18 mouse cellular contexts compared by ENCODE assay signal in the genomic region with DNA sequence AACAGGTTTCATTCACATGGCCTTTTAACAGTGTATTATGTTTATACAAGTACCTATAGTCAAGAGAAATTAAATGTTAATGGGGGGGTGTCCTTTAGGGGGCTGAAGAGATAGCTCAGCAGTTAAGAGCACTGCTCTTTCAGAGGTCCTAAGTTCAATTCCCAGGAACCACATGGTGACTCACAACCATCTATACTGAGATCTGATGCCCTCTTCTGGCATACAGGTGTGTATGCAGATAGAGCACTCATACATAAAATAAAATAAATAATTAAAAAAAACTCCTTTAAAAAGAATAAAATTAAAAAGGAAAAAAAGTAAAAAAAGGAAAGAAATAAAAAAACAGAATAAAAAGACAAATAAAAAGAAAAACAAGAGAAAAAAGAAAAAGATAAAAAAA.
A peak's percentile ranks its signal among the peaks of the same experiment; 100 is the strongest.
DNase-seq lines count a peak whose midpoint lies in the region; ATAC-seq and TF ChIP-seq lines count a peak whose summit lies in the region.
"Had no signal": no experiment of that assay in that cellular context is flagged by ENCODE, and none has a peak within 500 bp of the region (broad histone marks: within the 10 kb centered on the region; RNA-seq: fewer than 3 reads in every experiment).

No protein-coding gene starts in this region.

- TF ChIP-seq EP300 in CH12.LX (IDR thresholded peaks at IDR 0.05; ENCODE audit: low read length) = no peak
- TF ChIP-seq EP300 in stomach, postnatal 0 days (optimal IDR thresholded peaks at IDR 0.05) = no peak

- no peak for ATAC-seq in intestine, postnatal 0 days
- ATAC-seq in intestine, embryonic 16.5 days = no peak
- no peak for ATAC-seq in midbrain, postnatal 0 days (ENCODE audit: low FRiP score)
- no peak for ATAC-seq in midbrain, embryonic 15.5 days (replicated peaks)
- no peak for ATAC-seq in stomach, postnatal 0 days (ENCODE audit: low FRiP score, low TSS enrichment)
- ATAC-seq in midbrain, embryonic 13.5 days = no peak
- ATAC-seq: forebrain, embryonic 13.5 days had no signal

- no peaks in the 10 kb centered on the region for H3K27me3 ChIP-seq in intestine, postnatal 0 days (replicated peaks; ENCODE audit: control insufficient read depth, insufficient read depth, low read length)
- H3K27me3 ChIP-seq in intestine, embryonic 16.5 days (replicated peaks; ENCODE audit: control insufficient read depth, insufficient read depth, low read length) = no peaks in the 10 kb centered on the region
- no peaks in the 10 kb centered on the region for H3K27me3 ChIP-seq in midbrain, postnatal 0 days (ENCODE audit: insufficient read depth, low read length)
- H3K27me3 ChIP-seq in midbrain, embryonic 15.5 days (replicated peaks) = no peaks in the 10 kb centered on the region
- no peaks in the 10 kb centered on the region for H3K27me3 ChIP-seq in CH12.LX (replicated peaks)
- no peaks in the 10 kb centered on the region for H3K27me3 ChIP-seq in stomach, postnatal 0 days (ENCODE audit: control insufficient read depth, insufficient read depth, low read length)
- H3K27me3 ChIP-seq in midbrain, embryonic 13.5 days = no peaks in the 10 kb centered on the region
- H3K27me3 ChIP-seq: forebrain, embryonic 13.5 days; heart, embryonic 15.5 days; hindbrain, embryonic 13.5 days; megakaryocyte, embryonic 14.5 days; neural tube, embryonic 15.5 days had no signal

- H3K4me1 ChIP-seq in intestine, postnatal 0 days (replicated peaks; ENCODE audit: control insufficient read depth, insufficient read depth, low read length) = peaks cover 4% of the 10 kb centered on the region; the same call in 1 of the 2 replicates
- peaks cover 3% of the 10 kb centered on the region; the same call in 1 of the 2 replicates for H3K4me1 ChIP-seq in intestine, embryonic 16.5 days (ENCODE audit: control insufficient read depth, insufficient read depth, low read length)
- H3K4me1 ChIP-seq in midbrain, postnatal 0 days (ENCODE audit: insufficient read depth, low read length) = no peaks in the 10 kb centered on the region
- H3K4me1 ChIP-seq in midbrain, embryonic 15.5 days = 0 out of 2 replicates have a peak, but pooled peaks cover 6% of the 10 kb centered on the region
- H3K4me1 ChIP-seq in CH12.LX (ENCODE audit: control insufficient read depth in 1 of 2, insufficient read depth in 2 of 2) = peaks cover 0 to 7% of the 10 kb centered on the region in 2 experiments; a peak in 1 of 4 replicates
- H3K4me1 ChIP-seq in stomach, postnatal 0 days (replicated peaks; ENCODE audit: control insufficient read depth, insufficient read depth) = no peaks in the 10 kb centered on the region
- H3K4me1 ChIP-seq in midbrain, embryonic 13.5 days (replicated peaks) = peaks cover 12% of the 10 kb centered on the region
- H3K4me1 ChIP-seq: hindbrain, embryonic 13.5 days; megakaryocyte, embryonic 14.5 days; neural tube, embryonic 15.5 days had no signal

- dilution Hi-C loops in CH12.LX (cut with MboI; ENCODE audit: extremely low pct_ligation_motif_present, extremely low pct_unique_long_range_greater_than_20kb, low sequenced_read_pairs) = no loop called here

- no peak overlapping the region for H3K27ac ChIP-seq in intestine, postnatal 0 days (ENCODE audit: low read depth, low read length)
- H3K27ac ChIP-seq in intestine, embryonic 16.5 days (ENCODE audit: low read length) = no peak overlapping the region
- H3K27ac ChIP-seq in midbrain, postnatal 0 days (ENCODE audit: low read depth, low read length) = no peak overlapping the region
- H3K27ac ChIP-seq in midbrain, embryonic 15.5 days = no peak overlapping the region
- no peak overlapping the region for H3K27ac ChIP-seq in CH12.LX (ENCODE audit: insufficient read depth, low read depth)
- no peak overlapping the region for H3K27ac ChIP-seq in stomach, postnatal 0 days (replicated peaks)
- no peak overlapping the region for H3K27ac ChIP-seq in midbrain, embryonic 13.5 days
- H3K27ac ChIP-seq: forebrain, embryonic 13.5 days; heart, embryonic 15.5 days; hindbrain, embryonic 13.5 days; neural tube, embryonic 15.5 days had no signal

- TF ChIP-seq POLR2A in CH12.LX (IDR thresholded peaks at IDR 0.05; ENCODE audit: low read depth, low read length) = no peak

- TF ChIP-seq RAD21 in CH12.LX (IDR thresholded peaks at IDR 0.05; ENCODE audit: low read depth, low read length) = peak; percentile 8

- no peaks in the 10 kb centered on the region for H3K36me3 ChIP-seq in intestine, postnatal 0 days (ENCODE audit: control insufficient read depth, insufficient read depth)
- no peaks in the 10 kb centered on the region for H3K36me3 ChIP-seq in intestine, embryonic 16.5 days (ENCODE audit: control insufficient read depth, insufficient read depth, low read length)
- H3K36me3 ChIP-seq in midbrain, postnatal 0 days (ENCODE audit: insufficient read depth, low read length) = no peaks in the 10 kb centered on the region
- H3K36me3 ChIP-seq in midbrain, embryonic 15.5 days (replicated peaks) = no peaks in the 10 kb centered on the region
- H3K36me3 ChIP-seq in CH12.LX (replicated peaks in 1 of 2; ENCODE audit: control insufficient read depth in 1 of 2, insufficient read depth in 1 of 2, low read length in 1 of 2) = no peaks in the 10 kb centered on the region
- no peaks in the 10 kb centered on the region for H3K36me3 ChIP-seq in stomach, postnatal 0 days (ENCODE audit: control insufficient read depth, insufficient read depth, low read length)
- peaks cover 11% of the 10 kb centered on the region; the same call in 1 of the 2 replicates for H3K36me3 ChIP-seq in midbrain, embryonic 13.5 days
- H3K36me3 ChIP-seq: G1E; neural tube, embryonic 15.5 days had no signal

- DNase-seq in midbrain, postnatal 0 days (ENCODE audit: low spot score) = no peak
- DNase-seq in CH12.LX (ENCODE audit: extremely low read depth) = no peak
- DNase-seq in stomach, postnatal 0 days (ENCODE audit: low spot score) = no peak
- DNase-seq: adrenal gland, postnatal 14 days; cerebellum, adult 2 months; kidney, adult 11 months; right cerebral cortex, adult 18-20 months; spleen, adult 18-20 months had no signal

- no peaks in the 10 kb centered on the region for H3K79me2 ChIP-seq in CH12.LX (replicated peaks; ENCODE audit: control insufficient read depth, extremely low read depth, insufficient read depth, poor library complexity, severe bottlenecking)

- in situ Hi-C loops in CH12.LX (cut with MboI; ENCODE audit: low pct_ligation_motif_present, low pct_unique_long_range_greater_than_20kb, low sequenced_read_pairs) = no loop called here

- H3K9me3 ChIP-seq in intestine, postnatal 0 days (ENCODE audit: control insufficient read depth) = no peaks in the 10 kb centered on the region
- H3K9me3 ChIP-seq in intestine, embryonic 16.5 days (ENCODE audit: control insufficient read depth, low read length) = no peaks in the 10 kb centered on the region
- H3K9me3 ChIP-seq in midbrain, postnatal 0 days (ENCODE audit: low read length) = no peaks in the 10 kb centered on the region
- no peaks in the 10 kb centered on the region for H3K9me3 ChIP-seq in midbrain, embryonic 15.5 days
- H3K9me3 ChIP-seq in CH12.LX (replicated peaks; ENCODE audit: low read length) = no peaks in the 10 kb centered on the region
- no peaks in the 10 kb centered on the region for H3K9me3 ChIP-seq in stomach, postnatal 0 days (ENCODE audit: control insufficient read depth, low read length)
- H3K9me3 ChIP-seq in midbrain, embryonic 13.5 days = no peaks in the 10 kb centered on the region
- H3K9me3 ChIP-seq: forebrain, embryonic 13.5 days; G1E; heart, embryonic 15.5 days; hindbrain, embryonic 13.5 days; megakaryocyte, embryonic 14.5 days; neural tube, embryonic 15.5 days had no signal

- TF ChIP-seq CTCF in intestine, postnatal 0 days (IDR thresholded peaks at IDR 0.05; ENCODE audit: low read depth) = peak; percentile 54
- TF ChIP-seq CTCF in midbrain, postnatal 0 days (IDR thresholded peaks at IDR 0.05) = peak; percentile 39
- peak in 1 of 2 experiments; percentile 45; a peak in 2 of 4 replicates for TF ChIP-seq CTCF in CH12.LX (conservative IDR thresholded peaks at IDR 0.05 in 1 of 2, IDR thresholded peaks at IDR 0.05 in 1 of 2; ENCODE audit: low read depth in 2 of 2, low read length in 2 of 2)
- peak; percentile 51 for TF ChIP-seq CTCF in stomach, postnatal 0 days (IDR thresholded peaks at IDR 0.05; ENCODE audit: low read depth)

- no peak overlapping the region for H3K4me3 ChIP-seq in intestine, postnatal 0 days (ENCODE audit: low read depth, low read length)
- H3K4me3 ChIP-seq in intestine, embryonic 16.5 days (ENCODE audit: low read length) = no peak overlapping the region
- H3K4me3 ChIP-seq in midbrain, postnatal 0 days (ENCODE audit: low read depth, low read length) = no peak overlapping the region
- H3K4me3 ChIP-seq in midbrain, embryonic 15.5 days = no peak overlapping the region
- no peak overlapping the region for H3K4me3 ChIP-seq in CH12.LX (replicated peaks in 1 of 3; ENCODE audit: low read depth in 2 of 3, low read length in 2 of 3, poor library complexity in 1 of 3)
- no peak overlapping the region for H3K4me3 ChIP-seq in stomach, postnatal 0 days (ENCODE audit: low read depth, low read length)
- no peak overlapping the region for H3K4me3 ChIP-seq in midbrain, embryonic 13.5 days (replicated peaks)
- H3K4me3 ChIP-seq: forebrain, embryonic 13.5 days; heart, embryonic 15.5 days; hindbrain, embryonic 13.5 days; megakaryocyte, embryonic 14.5 days; neural tube, embryonic 15.5 days had no signal

- H3K9ac ChIP-seq in intestine, postnatal 0 days (ENCODE audit: low read depth, low read length) = no peak overlapping the region
- H3K9ac ChIP-seq in intestine, embryonic 16.5 days (ENCODE audit: low read depth, low read length) = no peak overlapping the region
- H3K9ac ChIP-seq in midbrain, postnatal 0 days (replicated peaks; ENCODE audit: low read length, poor library complexity, severe bottlenecking) = no peak overlapping the region
- H3K9ac ChIP-seq in midbrain, embryonic 15.5 days = no peak overlapping the region
- no peak overlapping the region for H3K9ac ChIP-seq in CH12.LX (ENCODE audit: insufficient read depth, low read depth)
- H3K9ac ChIP-seq in stomach, postnatal 0 days (ENCODE audit: low read length) = no peak overlapping the region
- H3K9ac ChIP-seq in midbrain, embryonic 13.5 days (replicated peaks) = no peak overlapping the region
- H3K9ac ChIP-seq: forebrain, embryonic 13.5 days; heart, embryonic 15.5 days; hindbrain, embryonic 13.5 days; neural tube, embryonic 15.5 days had no signal

- H3K4me2 ChIP-seq in intestine, postnatal 0 days (replicated peaks; ENCODE audit: low read depth) = no peak overlapping the region
- no peak overlapping the region for H3K4me2 ChIP-seq in intestine, embryonic 16.5 days (ENCODE audit: low read depth, low read length)
- no peak overlapping the region for H3K4me2 ChIP-seq in midbrain, postnatal 0 days (ENCODE audit: low read depth, low read length, poor library complexity, severe bottlenecking)
- no peak overlapping the region for H3K4me2 ChIP-seq in midbrain, embryonic 15.5 days
- no peak overlapping the region for H3K4me2 ChIP-seq in CH12.LX (ENCODE audit: insufficient read depth, low read depth, poor library complexity, severe bottlenecking)
- H3K4me2 ChIP-seq in stomach, postnatal 0 days (replicated peaks; ENCODE audit: low read depth) = no peak overlapping the region
- no peak overlapping the region for H3K4me2 ChIP-seq in midbrain, embryonic 13.5 days (replicated peaks)
- H3K4me2 ChIP-seq: forebrain, embryonic 13.5 days; heart, embryonic 15.5 days; hindbrain, embryonic 13.5 days; neural tube, embryonic 15.5 days had no signal

TF ChIP-seq in CH12.LX, 34 proteins besides CTCF, POLR2A, EP300 and RAD21 (continues in another document):
- peak; percentile 41 for TF ChIP-seq SMC3 (IDR thresholded peaks at IDR 0.05; ENCODE audit: low read depth, low read length)
